Mouse (Mus musculus) hindbrain, embryonic 11.5 days (tissue): Measurements from ENCODE around the gene Ern1. TPM values are rescaled to one million over a fixed set of nuclear protein-coding genes. Genes with fewer than 3 reads are reported as not detected.
"Not testable (repeated sequence)": the region's sequence is repeated elsewhere in the genome, so short reads cannot be mapped to it uniquely, and the experiment has no call there.

Experiments
- ATAC-seq: fragments of 200-750 bp; cut with Nextera tagmentation; 2 replicates; pipeline ENCODE4 v1.8.0; 2017; ENCODE audit warnings: mild to moderate bottlenecking, moderate TSS enrichment, moderate library complexity; ENCODE audit not compliant: low FRiP score
- DNase-seq: peaks from one replicate; pipeline ENCODE4 v3.0.0-alpha.2; 2015; ENCODE audit warnings: low spot score
- H3K27ac ChIP-seq: fragments of 300-500 bp; sonication (generic); 2 replicates; pipeline ENCODE4 v1.5.1; 2014; ENCODE audit warnings: mild to moderate bottlenecking, low read depth, low read length
- H3K27me3 ChIP-seq: fragments of 300-500 bp; sonication (generic); 2 replicates; pipeline ENCODE4 v1.6.1; 2014; ENCODE audit warnings: mild to moderate bottlenecking, low read length, moderate library complexity, mixed read lengths; ENCODE audit not compliant: control insufficient read depth, insufficient read depth
- H3K36me3 ChIP-seq: fragments of 300-500 bp; sonication (generic); 2 replicates; pipeline ENCODE4 v1.6.1; 2014; ENCODE audit warnings: mild to moderate bottlenecking, low read length, moderate library complexity, mixed read lengths; ENCODE audit not compliant: control insufficient read depth, insufficient read depth
- H3K4me1 ChIP-seq: fragments of 300-500 bp; sonication (generic); replicated peaks from 2 replicates; pipeline ENCODE4 v1.6.1; 2014; ENCODE audit warnings: low read length, mixed read lengths; ENCODE audit not compliant: control insufficient read depth, insufficient read depth
- H3K4me2 ChIP-seq: fragments of 300-500 bp; sonication (generic); replicated peaks from 2 replicates; pipeline ENCODE4 v1.6.1; 2014; ENCODE audit warnings: mild to moderate bottlenecking, low read depth, low read length
- H3K4me3 ChIP-seq: fragments of 300-500 bp; sonication (generic); 2 replicates; pipeline ENCODE4 v1.5.1; 2014; ENCODE audit warnings: low read depth, low read length
- H3K9ac ChIP-seq: fragments of 300-500 bp; sonication (generic); 2 replicates; pipeline ENCODE4 v1.6.1; 2014; ENCODE audit warnings: low read depth, low read length
- H3K9me3 ChIP-seq: fragments of 300-500 bp; sonication (generic); 2 replicates; pipeline ENCODE4 v1.6.1; 2016; ENCODE audit warnings: low read length; ENCODE audit not compliant: control insufficient read depth
- WGBS: fragments of 180-500 bp; shearing (Covaris S2); extraction: QIAGEN DNeasy Blood & Tissue Kit; methylation state at CpG from one replicate; pipeline ENCODE4 v1.1.7; 2014; 5-methylcytosine and 5-hydroxymethylcytosine counted together
- polyA plus RNA-seq: library from polyadenylated mRNA; unstranded; fragments of >200 nt; fragmentation: Nextera tagmentation; extraction: Ambion mirVana; gene quantifications from 2 replicates; pipeline ENCODE4 v1.2.1, GENCODE M21; 2014

Ern1 gene
- polyA plus RNA-seq, 1 experiment from 2014 or later = 5.5 TPM

GRCm38 (mm10) chr11:106464681-106465544 lies 22.7 kb downstream of the Ern1 start:
- DNase-seq (no peak), ATAC-seq (no peak)
- Histone ChIP-seq H3K27me3 (no peaks in the 10 kb centered on the region), H3K4me3 (no peak overlapping the region), H3K36me3 (no peaks in the 10 kb centered on the region), H3K4me2 (no peak overlapping the region), H3K9ac (no peak overlapping the region), H3K27ac (no peak overlapping the region), H3K4me1 (no peaks in the 10 kb centered on the region), H3K9me3 (no peaks in the 10 kb centered on the region)
- WGBS = 93% methylated on average over 4 of the region's 4 CpGs

GRCm38 (mm10) chr11:106463845-106464244 lies 23.8 kb downstream of the Ern1 start:
- no peak overlapping the region for H3K27ac ChIP-seq
- 78% methylated on average over 5 of the region's 5 CpGs for WGBS
- H3K9ac ChIP-seq = no peak overlapping the region
- H3K4me2 ChIP-seq = no peak overlapping the region
- no peak overlapping the region for H3K4me3 ChIP-seq
- DNase-seq (no peak), ATAC-seq (no peak)
- H3K9me3 ChIP-seq = no peaks in the 10 kb centered on the region
- H3K27me3 ChIP-seq = no peaks in the 10 kb centered on the region
- H3K36me3 ChIP-seq = no peaks in the 10 kb centered on the region
- H3K4me1 ChIP-seq = no peaks in the 10 kb centered on the region

- Histone ChIP-seq H3K9ac (no peak overlapping the region), H3K9me3 (no peaks in the 10 kb centered on the region), H3K27me3 (no peaks in the 10 kb centered on the region), H3K4me3 (no peak overlapping the region), H3K4me2 (no peak overlapping the region), H3K36me3 (no peaks in the 10 kb centered on the region), H3K4me1 (no peaks in the 10 kb centered on the region), H3K27ac (no peak overlapping the region)
- ATAC-seq = no peak
- DNase-seq = no peak
- WGBS = 79% methylated on average over 3 of the region's 3 CpGs
Measured at GRCm38 (mm10) chr11:106462309-106462708, 25.3 kb downstream of the Ern1 start.

GRCm38 (mm10) chr11:106461145-106461932 lies 26.3 kb downstream of the Ern1 start:
- DNase-seq (no peak), ATAC-seq (no peak)
- Histone ChIP-seq H3K4me1 (no peaks in the 10 kb centered on the region), H3K4me2 (no peak overlapping the region), H3K9me3 (no peaks in the 10 kb centered on the region), H3K4me3 (no peak overlapping the region), H3K27me3 (no peaks in the 10 kb centered on the region), H3K36me3 (no peaks in the 10 kb centered on the region), H3K9ac (no peak overlapping the region), H3K27ac (no peak overlapping the region)
- WGBS = 80% methylated on average over 5 of the region's 5 CpGs

- Histone ChIP-seq H3K4me3 (no peak overlapping the region), H3K4me2 (no peak overlapping the region), H3K9me3 (no peaks in the 10 kb centered on the region), H3K27ac (no peak overlapping the region), H3K36me3 (no peaks in the 10 kb centered on the region), H3K9ac (no peak overlapping the region), H3K27me3 (no peaks in the 10 kb centered on the region), H3K4me1 (no peaks in the 10 kb centered on the region)
- 100% methylated on average over 1 of the region's 1 CpGs for WGBS
- DNase-seq (no peak), ATAC-seq (no peak)
Measured at GRCm38 (mm10) chr11:106460671-106461070, 27.0 kb downstream of the Ern1 start.

- no peak overlapping the region for H3K4me2 ChIP-seq
- ATAC-seq (no peak), DNase-seq (no peak)
- no peaks in the 10 kb centered on the region for H3K27me3 ChIP-seq
- H3K27ac ChIP-seq = no peak overlapping the region
- no peaks in the 10 kb centered on the region for H3K9me3 ChIP-seq
- no peaks in the 10 kb centered on the region for H3K36me3 ChIP-seq
- no peaks in the 10 kb centered on the region for H3K4me1 ChIP-seq
- WGBS = 94% methylated on average over 4 of the region's 4 CpGs
- no peak overlapping the region for H3K9ac ChIP-seq
- H3K4me3 ChIP-seq = no peak overlapping the region
Measured at GRCm38 (mm10) chr11:106458540-106458939, 29.1 kb downstream of the Ern1 start.

- no peak overlapping the region for H3K4me2 ChIP-seq
- no peak overlapping the region for H3K27ac ChIP-seq
- ATAC-seq = no peak
- 27% methylated on average over 3 of the region's 3 CpGs for WGBS
- no peaks in the 10 kb centered on the region for H3K27me3 ChIP-seq
- no peaks in the 10 kb centered on the region for H3K9me3 ChIP-seq
- no peak for DNase-seq
- H3K9ac ChIP-seq = no peak overlapping the region
- no peaks in the 10 kb centered on the region for H3K36me3 ChIP-seq
- H3K4me3 ChIP-seq = no peak overlapping the region
- no peaks in the 10 kb centered on the region for H3K4me1 ChIP-seq
Measured at GRCm38 (mm10) chr11:106443646-106444045, 44.0 kb downstream of the Ern1 start.

GRCm38 (mm10) chr11:106442564-106442963 lies 45.1 kb downstream of the Ern1 start:
- not testable (repeated sequence) for H3K9ac ChIP-seq, H3K4me3 ChIP-seq, DNase-seq, H3K36me3 ChIP-seq, ATAC-seq, H3K9me3 ChIP-seq, H3K4me2 ChIP-seq, H3K4me1 ChIP-seq, H3K27ac ChIP-seq, H3K27me3 ChIP-seq
- WGBS = 92% methylated on average over 2 of the region's 2 CpGs
